Mouse (Mus musculus): ENCODE results near the gene Ccn1. TPM values are rescaled to one million over a fixed set of nuclear protein-coding genes. Genes with fewer than 3 reads are reported as not detected.
A peak's percentile ranks its signal among the peaks of the same experiment; 100 is the strongest.

The Ccn1 gene
- polyA plus RNA-seq, 1 experiment from 2014 or later, result 8.9 TPM

DNA sequence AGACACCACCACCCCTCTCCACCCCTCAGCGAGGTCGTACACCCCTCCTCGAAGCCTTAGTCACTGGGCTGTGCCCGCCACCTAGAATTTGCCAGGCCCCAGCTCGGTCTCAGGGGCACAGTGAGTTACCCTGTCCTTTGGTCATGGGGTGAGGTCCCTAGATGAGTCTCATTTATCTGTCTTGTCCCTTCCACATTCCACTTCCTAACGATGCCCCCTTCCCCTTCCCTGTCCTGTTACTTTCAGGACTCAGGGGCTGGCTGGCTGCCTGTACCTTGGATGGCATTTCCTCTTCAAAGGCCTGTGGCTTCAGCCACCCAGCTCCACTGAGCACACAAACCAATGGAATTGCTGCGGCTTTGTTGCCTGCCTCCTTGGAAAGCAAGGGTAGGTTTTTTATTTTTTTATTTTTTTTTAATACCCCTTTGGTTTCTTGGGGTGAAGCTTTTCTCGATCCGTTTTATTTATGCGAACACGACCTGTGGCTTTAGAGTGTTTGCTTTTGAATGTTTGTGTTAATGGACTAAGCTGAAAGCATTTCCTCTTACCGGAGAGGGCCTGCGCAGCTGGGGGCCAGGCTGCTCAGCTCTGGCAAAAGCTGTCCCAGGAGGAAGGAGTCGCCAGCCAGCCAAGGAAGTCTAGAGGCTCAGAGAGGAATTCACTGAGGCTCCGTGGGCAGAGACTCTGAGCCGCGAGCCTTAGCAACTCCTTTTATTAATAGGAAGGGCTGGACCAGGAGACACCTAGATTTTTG lies 35.2 kb downstream of the Ccn1 start:
- no peaks in the 10 kb centered on the region for H3K9me3 ChIP-seq (replicated peaks)
- peak overlapping the region; percentile 60 for H3K27ac ChIP-seq (replicated peaks)
- H3K4me2 ChIP-seq, result peak overlapping the region; percentile 7; the same call in 1 of the 2 replicates
- 18% methylated on average over 17 of the region's 17 CpGs for WGBS
- H3K9ac ChIP-seq (replicated peaks), result no peak overlapping the region
- H3K4me3 ChIP-seq (replicated peaks), result no peak overlapping the region
- H3K27me3 ChIP-seq (replicated peaks), result no peaks in the 10 kb centered on the region
- no peaks in the 10 kb centered on the region for H3K36me3 ChIP-seq
- peaks cover 15% of the 10 kb centered on the region for H3K4me1 ChIP-seq
- ATAC-seq (ENCODE audit: low FRiP score), result peak; percentile 30; the same call in 1 of the 2 replicates

- Histone ChIP-seq H3K9ac (replicated peaks) (no peak overlapping the region), H3K4me3 (replicated peaks) (no peak overlapping the region), H3K27ac (replicated peaks) (no peak overlapping the region), H3K4me2 (no peak overlapping the region), H3K27me3 (replicated peaks) (no peaks in the 10 kb centered on the region), H3K36me3 (peaks cover 5% of the 10 kb centered on the region; the same call in 1 of the 2 replicates), H3K4me1 (peaks cover 15% of the 10 kb centered on the region), H3K9me3 (replicated peaks) (no peaks in the 10 kb centered on the region)
- no peak for ATAC-seq (ENCODE audit: low FRiP score)
- WGBS, result 83% methylated on average over 4 of the region's 4 CpGs
These were observed 36.5 kb downstream of the Ccn1 start for GRCm38 (mm10) chr3:145613234-145613633.

- ATAC-seq (ENCODE audit: low FRiP score), result no peak
- Histone ChIP-seq H3K4me1 (peaks cover 15% of the 10 kb centered on the region), H3K4me3 (replicated peaks) (no peak overlapping the region), H3K9ac (replicated peaks) (no peak overlapping the region), H3K27ac (replicated peaks) (no peak overlapping the region), H3K4me2 (no peak overlapping the region), H3K36me3 (peaks cover 8% of the 10 kb centered on the region; the same call in 1 of the 2 replicates), H3K9me3 (replicated peaks) (no peaks in the 10 kb centered on the region), H3K27me3 (replicated peaks) (no peaks in the 10 kb centered on the region)
- WGBS, result 21% methylated on average over 4 of the region's 4 CpGs
These were observed 37.1 kb downstream of the Ccn1 start for GRCm38 (mm10) chr3:145612662-145613061.

DNA sequence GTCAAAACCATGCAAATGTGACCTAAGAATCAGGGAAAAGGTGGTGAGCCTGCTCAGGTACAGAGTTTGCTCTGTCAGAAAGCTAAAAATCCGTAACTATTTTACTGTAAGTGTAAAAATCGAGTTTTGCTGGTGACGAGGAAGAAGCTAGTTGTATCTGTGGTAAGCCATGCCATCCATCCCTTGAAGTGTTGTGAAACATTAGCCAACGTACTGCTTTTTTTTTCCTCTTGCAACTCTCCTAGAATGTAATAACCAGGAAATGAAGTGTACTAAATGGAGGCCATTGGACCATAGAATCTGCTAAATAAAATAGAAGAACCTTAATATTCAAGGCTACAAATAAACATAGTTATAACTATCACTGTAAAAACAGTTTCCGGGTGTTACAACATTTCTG lies 41.5 kb downstream of the Ccn1 start:
- Histone ChIP-seq H3K27ac (replicated peaks) (no peak overlapping the region), H3K4me1 (peaks cover under 1% of the 10 kb centered on the region; the same call in 1 of the 2 replicates), H3K9ac (replicated peaks) (no peak overlapping the region), H3K4me2 (no peak overlapping the region), H3K4me3 (replicated peaks) (no peak overlapping the region), H3K36me3 (peaks cover 36% of the 10 kb centered on the region), H3K27me3 (replicated peaks) (no peaks in the 10 kb centered on the region), H3K9me3 (replicated peaks) (no peaks in the 10 kb centered on the region)
- 96% methylated on average over 5 of the region's 5 CpGs for WGBS
- ATAC-seq (ENCODE audit: low FRiP score), result no peak

DNA sequence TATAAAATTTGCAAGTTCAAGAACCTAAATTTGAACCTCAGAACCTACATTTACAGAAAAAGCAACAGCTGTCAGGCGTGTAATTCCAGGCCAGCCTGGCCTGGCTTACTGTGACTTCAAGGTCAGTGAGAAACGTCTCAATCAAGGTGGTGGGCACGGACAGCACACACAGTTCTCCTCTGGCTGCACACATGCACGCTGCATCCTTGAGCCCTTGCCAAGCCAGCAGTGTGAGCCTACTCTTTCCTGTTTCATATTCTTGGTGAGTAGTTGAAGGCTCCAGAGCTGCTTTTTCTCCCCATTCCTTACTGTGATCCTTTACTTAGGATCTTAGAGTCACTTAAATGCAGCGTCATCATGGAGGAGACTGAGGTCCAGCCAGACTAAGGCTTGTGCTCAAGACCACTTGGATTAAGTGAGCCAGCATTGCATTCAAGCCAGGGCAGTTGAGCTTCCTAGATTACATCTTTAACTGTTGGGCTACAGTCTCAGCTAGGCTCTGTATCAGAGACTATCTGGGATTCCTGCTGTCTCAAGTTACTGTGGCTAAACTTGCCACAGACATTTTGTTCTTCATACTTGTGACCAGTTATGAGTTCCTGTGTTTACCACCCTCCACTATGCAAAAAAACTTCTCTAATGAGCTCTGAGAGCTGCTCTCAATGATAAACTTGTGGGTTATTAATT lies 44.2 kb downstream of the Ccn1 start:
- ATAC-seq (ENCODE audit: low FRiP score), result no peak
- Histone ChIP-seq H3K4me1 (peaks cover 20% of the 10 kb centered on the region), H3K4me3 (replicated peaks) (no peak overlapping the region), H3K9me3 (replicated peaks) (no peaks in the 10 kb centered on the region), H3K27ac (replicated peaks) (no peak overlapping the region), H3K4me2 (no peak overlapping the region), H3K36me3 (peaks cover 43% of the 10 kb centered on the region), H3K27me3 (replicated peaks) (no peaks in the 10 kb centered on the region), H3K9ac (replicated peaks) (no peak overlapping the region)
- 92% methylated on average over 5 of the region's 5 CpGs for WGBS

DNA sequence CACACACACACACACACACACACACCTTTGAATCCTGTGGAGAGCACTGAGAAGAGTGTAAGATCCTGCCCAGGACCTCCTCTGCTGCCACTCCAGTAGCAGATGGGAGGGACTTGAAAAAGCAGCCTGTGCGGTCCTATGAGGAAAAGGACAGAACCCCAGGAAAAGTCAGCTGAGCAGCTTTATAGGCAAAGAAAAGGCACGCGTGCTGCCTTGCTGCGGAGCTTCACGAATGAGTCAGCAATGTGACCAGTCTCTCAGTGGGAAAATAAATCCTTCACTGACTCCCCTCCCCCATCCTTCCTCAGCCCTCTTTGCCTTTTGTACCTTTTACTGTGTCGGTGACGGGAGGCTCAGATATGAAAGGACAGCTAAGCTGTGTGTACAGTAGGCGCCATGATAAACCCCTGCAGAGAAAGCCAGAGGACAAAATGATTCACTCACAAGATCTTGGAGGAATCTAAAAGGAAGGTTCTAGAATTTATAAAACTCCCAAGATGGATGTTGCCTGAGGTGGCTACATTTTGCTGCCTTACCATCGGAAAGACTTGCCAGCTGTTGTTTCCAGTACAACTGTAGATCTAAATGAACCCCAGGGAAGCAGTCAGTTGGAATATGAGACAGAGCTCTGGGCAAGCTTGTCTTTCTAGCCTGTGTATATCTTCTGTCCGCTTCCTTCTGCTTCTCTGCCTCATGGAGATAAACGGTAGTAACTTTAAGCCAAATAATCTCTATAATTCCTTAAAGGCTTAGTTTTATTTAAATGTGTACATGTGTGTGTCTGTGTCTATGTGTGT lies 47.2 kb downstream of the Ccn1 start:
- peak overlapping the region; percentile 15 for H3K4me2 ChIP-seq
- H3K27ac ChIP-seq (replicated peaks), result peak overlapping the region; percentile 35; the same call in 1 of the 2 replicates
- no peaks in the 10 kb centered on the region for H3K27me3 ChIP-seq (replicated peaks)
- peaks cover 20% of the 10 kb centered on the region for H3K4me1 ChIP-seq
- no peaks in the 10 kb centered on the region for H3K9me3 ChIP-seq (replicated peaks)
- 22% methylated on average over 11 of the region's 11 CpGs for WGBS
- ATAC-seq (ENCODE audit: low FRiP score), result peak; percentile 75
- no peak overlapping the region for H3K9ac ChIP-seq (replicated peaks)
- peaks cover 62% of the 10 kb centered on the region for H3K36me3 ChIP-seq
- H3K4me3 ChIP-seq (replicated peaks), result no peak overlapping the region

DNA sequence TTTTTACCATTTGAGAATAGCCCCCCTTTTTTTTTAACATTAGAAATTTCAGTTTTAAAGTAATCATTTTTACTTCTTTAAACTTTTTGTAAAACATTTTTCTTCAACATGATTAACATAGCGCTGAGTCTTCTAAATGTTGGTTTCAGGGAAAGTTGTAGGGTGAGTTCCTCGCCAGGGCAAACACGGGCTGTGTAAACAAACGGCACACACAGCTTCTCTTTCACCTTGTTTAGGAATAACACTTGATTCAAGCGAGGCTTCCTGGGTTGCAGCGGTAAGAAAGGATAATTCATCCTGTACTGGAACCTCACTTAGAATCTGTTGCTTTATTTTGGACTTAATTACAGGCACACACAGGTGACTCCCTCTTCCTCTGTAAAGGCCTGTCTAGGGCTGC lies 48.4 kb downstream of the Ccn1 start:
- H3K27ac ChIP-seq (replicated peaks), result no peak overlapping the region
- H3K9me3 ChIP-seq (replicated peaks), result no peaks in the 10 kb centered on the region
- no peak for ATAC-seq (ENCODE audit: low FRiP score)
- 86% methylated on average over 6 of the region's 6 CpGs for WGBS
- peaks cover 57% of the 10 kb centered on the region for H3K36me3 ChIP-seq
- H3K4me2 ChIP-seq, result no peak overlapping the region
- peaks cover 20% of the 10 kb centered on the region for H3K4me1 ChIP-seq
- H3K9ac ChIP-seq (replicated peaks), result no peak overlapping the region
- no peak overlapping the region for H3K4me3 ChIP-seq (replicated peaks)
- no peaks in the 10 kb centered on the region for H3K27me3 ChIP-seq (replicated peaks)

GRCm38 (mm10) chr3:145600801-145601200 lies 49.0 kb downstream of the Ccn1 start:
- Histone ChIP-seq H3K27me3 (replicated peaks) (no peaks in the 10 kb centered on the region), H3K27ac (replicated peaks) (no peak overlapping the region), H3K4me2 (no peak overlapping the region), H3K4me3 (replicated peaks) (no peak overlapping the region), H3K4me1 (peaks cover 20% of the 10 kb centered on the region), H3K9me3 (replicated peaks) (no peaks in the 10 kb centered on the region), H3K36me3 (peaks cover 58% of the 10 kb centered on the region), H3K9ac (replicated peaks) (no peak overlapping the region)
- no peak for ATAC-seq (ENCODE audit: low FRiP score)
- 95% methylated on average over 6 of the region's 6 CpGs for WGBS

DNA sequence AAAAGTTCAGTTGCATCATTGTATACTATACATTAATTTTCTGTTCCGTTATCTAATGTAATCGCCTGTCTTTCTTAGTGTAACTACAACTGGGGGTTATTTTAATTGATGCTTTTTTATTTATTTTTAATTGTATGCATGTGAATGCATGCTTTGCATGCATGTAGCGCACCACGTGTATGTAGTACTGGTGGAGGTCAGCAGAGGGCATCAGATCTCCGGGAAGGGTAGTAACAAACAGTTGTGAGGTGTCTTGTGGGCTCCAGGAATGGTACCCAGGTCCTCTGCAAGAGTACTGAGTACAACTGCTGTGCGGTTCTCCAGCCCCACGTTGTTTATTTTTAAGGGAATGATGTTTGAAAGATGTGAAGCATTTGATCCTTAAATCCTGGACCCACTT lies 50.7 kb downstream of the Ccn1 start:
- no peak overlapping the region for H3K4me2 ChIP-seq
- H3K9me3 ChIP-seq (replicated peaks), result no peaks in the 10 kb centered on the region
- no peaks in the 10 kb centered on the region for H3K27me3 ChIP-seq (replicated peaks)
- H3K9ac ChIP-seq (replicated peaks), result no peak overlapping the region
- no peak for ATAC-seq (ENCODE audit: low FRiP score)
- H3K4me3 ChIP-seq (replicated peaks), result no peak overlapping the region
- 95% methylated on average over 7 of the region's 7 CpGs for WGBS
- peaks cover 56% of the 10 kb centered on the region for H3K36me3 ChIP-seq
- H3K4me1 ChIP-seq, result peaks cover 20% of the 10 kb centered on the region
- no peak overlapping the region for H3K27ac ChIP-seq (replicated peaks)
